Mouse (Mus musculus): Measurements from ENCODE around the gene Aox1.

Aox1 gene

GRCm38 (mm10) chr1:58046721-58047290, 17.1 kb downstream of the Aox1 start:
- no peak for DNase-seq (ENCODE audit: low read depth, low spot score)
- no peaks in the 10 kb centered on the region for H3K27me3 ChIP-seq (ENCODE audit: control insufficient read depth, insufficient read depth, low read length, poor library complexity, severe bottlenecking)
- no peaks in the 10 kb centered on the region for H3K36me3 ChIP-seq (ENCODE audit: control insufficient read depth, insufficient read depth, low read length, poor library complexity, severe bottlenecking)

GRCm38 (mm10) chr1:58049126-58049525, 19.4 kb downstream of the Aox1 start:
- H3K27me3 ChIP-seq (ENCODE audit: control insufficient read depth, insufficient read depth, low read length, poor library complexity, severe bottlenecking), result no peaks in the 10 kb centered on the region
- DNase-seq (ENCODE audit: low read depth, low spot score), result no peak
- no peaks in the 10 kb centered on the region for H3K36me3 ChIP-seq (ENCODE audit: control insufficient read depth, insufficient read depth, low read length, poor library complexity, severe bottlenecking)

DNA sequence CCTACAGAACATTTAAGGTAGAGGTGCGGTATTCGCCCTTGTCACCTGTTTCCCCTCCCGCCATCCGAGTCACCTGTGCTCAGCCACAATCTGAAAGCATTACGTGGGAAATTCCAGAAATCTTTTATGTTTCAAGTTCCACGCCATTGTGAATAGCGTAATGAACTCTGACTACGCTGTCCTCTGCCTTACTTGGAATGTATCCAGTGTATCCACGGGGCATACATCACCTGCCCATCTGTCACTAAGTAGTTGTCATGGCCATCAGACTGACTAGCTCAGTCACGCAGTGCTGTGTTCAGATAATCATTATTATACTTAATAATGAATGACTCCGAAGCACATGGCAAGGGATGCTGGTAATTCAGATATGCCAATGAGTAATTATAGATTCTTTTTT, 25.9 kb downstream of the Aox1 start:
- Histone ChIP-seq H3K36me3 (ENCODE audit: control insufficient read depth, insufficient read depth, low read length, poor library complexity, severe bottlenecking) (no peaks in the 10 kb centered on the region), H3K27me3 (ENCODE audit: control insufficient read depth, insufficient read depth, low read length, poor library complexity, severe bottlenecking) (no peaks in the 10 kb centered on the region)
- no peak for DNase-seq (ENCODE audit: low read depth, low spot score)

DNA sequence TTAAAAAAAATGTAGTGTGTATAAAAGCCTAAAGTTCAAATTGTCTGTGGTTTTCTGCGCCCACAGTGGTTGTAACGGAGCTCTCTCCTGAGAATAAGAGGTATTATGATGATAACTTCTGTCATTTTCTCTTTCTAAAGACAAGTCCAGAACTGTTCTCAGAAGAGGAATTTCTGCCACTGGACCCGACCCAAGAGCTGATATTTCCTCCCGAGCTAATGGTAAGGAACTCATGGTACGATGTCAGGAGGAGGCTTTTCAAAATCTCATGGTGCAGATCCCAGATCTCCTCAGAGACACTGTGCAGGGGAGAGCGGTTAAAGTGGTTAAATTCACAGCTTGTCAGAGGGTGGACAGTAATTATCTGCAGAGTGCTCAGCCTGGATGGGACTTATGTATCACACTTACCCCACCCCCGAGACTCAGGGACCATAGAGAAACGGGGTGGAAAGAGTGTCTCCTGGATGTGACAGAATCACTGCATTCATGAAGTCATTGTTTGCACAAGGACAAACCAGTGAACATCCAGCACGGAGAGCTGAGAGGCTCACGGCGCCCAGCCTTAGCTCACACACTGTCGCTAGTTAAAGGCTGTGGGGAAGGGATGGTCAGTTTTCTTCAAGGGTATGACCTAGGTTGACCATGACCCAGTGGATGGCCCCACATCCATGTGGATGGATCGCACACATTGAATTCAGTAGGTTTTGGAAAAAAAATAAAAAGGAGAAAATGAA, 26.5 kb downstream of the Aox1 start:
- H3K27me3 ChIP-seq (ENCODE audit: control insufficient read depth, insufficient read depth, low read length, poor library complexity, severe bottlenecking), result no peaks in the 10 kb centered on the region
- no peaks in the 10 kb centered on the region for H3K36me3 ChIP-seq (ENCODE audit: control insufficient read depth, insufficient read depth, low read length, poor library complexity, severe bottlenecking)
- no peak for DNase-seq (ENCODE audit: low read depth, low spot score)

DNA sequence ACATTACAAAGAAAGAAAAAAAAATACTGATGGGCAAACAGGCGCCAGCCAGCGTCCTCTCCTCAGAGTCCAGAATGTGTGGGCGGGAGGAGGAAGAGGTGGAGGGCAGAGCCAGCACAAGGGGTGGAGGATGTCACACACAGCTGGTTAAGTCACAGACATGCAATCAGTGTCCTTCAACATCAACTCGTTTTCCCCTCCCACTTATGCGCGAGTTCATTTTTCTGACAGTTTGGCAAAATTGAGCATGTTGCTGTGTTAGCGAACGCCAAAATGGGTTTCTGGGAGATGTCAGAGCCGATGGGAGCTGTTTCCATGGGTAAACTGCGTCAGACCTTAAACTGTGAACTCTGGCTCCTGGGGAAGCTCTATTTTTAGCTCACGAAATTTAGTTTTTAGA, 27.2 kb downstream of the Aox1 start:
- Histone ChIP-seq H3K27me3 (ENCODE audit: control insufficient read depth, insufficient read depth, low read length, poor library complexity, severe bottlenecking) (no peaks in the 10 kb centered on the region), H3K36me3 (ENCODE audit: control insufficient read depth, insufficient read depth, low read length, poor library complexity, severe bottlenecking) (no peaks in the 10 kb centered on the region)
- DNase-seq (ENCODE audit: low read depth, low spot score), result no peak

- H3K27me3 ChIP-seq (ENCODE audit: control insufficient read depth, insufficient read depth, low read length, poor library complexity, severe bottlenecking), result no peaks in the 10 kb centered on the region
- no peak for DNase-seq (ENCODE audit: low read depth, low spot score)
- no peaks in the 10 kb centered on the region for H3K36me3 ChIP-seq (ENCODE audit: control insufficient read depth, insufficient read depth, low read length, poor library complexity, severe bottlenecking)
Measured at GRCm38 (mm10) chr1:58058846-58059245, 29.1 kb downstream of the Aox1 start.

DNA sequence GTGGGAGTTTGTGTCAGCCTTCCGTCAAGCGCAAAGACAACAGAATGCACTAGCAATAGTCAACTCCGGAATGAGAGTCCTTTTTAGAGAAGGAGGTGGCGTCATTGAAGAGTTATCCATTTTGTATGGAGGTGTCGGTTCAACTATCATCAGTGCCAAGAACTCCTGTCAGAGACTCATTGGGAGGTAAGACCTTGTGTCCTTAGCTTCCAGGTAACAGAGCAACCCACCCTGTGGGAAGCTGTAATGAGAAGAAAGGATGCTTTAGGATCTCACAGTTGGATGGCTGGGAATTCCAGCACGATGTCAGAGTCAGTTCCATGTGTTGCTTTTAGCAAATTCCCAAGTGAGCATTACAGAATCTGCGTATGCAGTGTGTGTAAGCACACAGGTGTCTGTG, 32.4 kb downstream of the Aox1 start:
- no peak for DNase-seq (ENCODE audit: low read depth, low spot score)
- Histone ChIP-seq H3K36me3 (ENCODE audit: control insufficient read depth, insufficient read depth, low read length, poor library complexity, severe bottlenecking) (no peaks in the 10 kb centered on the region), H3K27me3 (ENCODE audit: control insufficient read depth, insufficient read depth, low read length, poor library complexity, severe bottlenecking) (no peaks in the 10 kb centered on the region)

DNA sequence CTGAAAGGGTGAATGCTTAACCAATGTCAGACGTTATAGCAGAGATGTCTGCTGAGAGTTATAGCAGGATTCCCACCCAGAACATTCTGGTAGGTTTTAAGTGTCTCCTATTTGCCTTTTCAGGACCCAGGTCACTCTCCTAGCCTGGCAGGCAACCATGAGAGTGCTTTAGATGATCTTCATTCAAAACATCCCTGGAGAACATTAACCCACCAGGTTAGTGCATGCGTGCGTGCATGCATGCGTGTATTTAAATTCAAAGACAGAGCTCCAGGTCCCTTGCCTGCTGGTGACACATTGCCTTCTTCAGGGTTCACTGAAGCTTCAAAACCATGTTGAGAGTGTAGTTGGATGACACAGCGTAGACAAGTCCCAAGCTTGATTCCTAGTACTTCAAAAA, 35.4 kb downstream of the Aox1 start:
- Histone ChIP-seq H3K27me3 (ENCODE audit: control insufficient read depth, insufficient read depth, low read length, poor library complexity, severe bottlenecking) (no peaks in the 10 kb centered on the region), H3K36me3 (ENCODE audit: control insufficient read depth, insufficient read depth, low read length, poor library complexity, severe bottlenecking) (no peaks in the 10 kb centered on the region)
- DNase-seq (ENCODE audit: low read depth, low spot score), result no peak

DNA sequence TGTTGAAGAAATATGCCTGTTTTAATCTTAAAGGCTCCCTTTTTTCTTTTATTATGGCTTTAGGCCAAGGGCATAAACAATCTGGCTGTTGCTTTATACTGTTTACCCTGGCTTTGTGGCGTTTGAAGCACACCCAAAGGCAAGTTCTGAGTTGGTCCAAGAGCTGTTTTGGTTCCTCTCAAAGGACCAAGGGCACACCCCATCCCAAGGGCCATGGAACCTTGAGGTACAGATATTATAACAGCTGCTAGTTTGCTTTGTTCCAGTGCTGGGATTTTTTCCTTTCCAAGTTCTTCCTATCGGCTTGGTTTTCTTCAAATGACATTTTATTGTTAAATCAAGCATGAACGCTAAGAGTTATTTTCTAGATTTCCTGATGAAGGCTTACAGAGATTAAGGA, 35.9 kb downstream of the Aox1 start:
- no peak for DNase-seq (ENCODE audit: low read depth, low spot score)
- no peaks in the 10 kb centered on the region for H3K36me3 ChIP-seq (ENCODE audit: control insufficient read depth, insufficient read depth, low read length, poor library complexity, severe bottlenecking)
- H3K27me3 ChIP-seq (ENCODE audit: control insufficient read depth, insufficient read depth, low read length, poor library complexity, severe bottlenecking), result no peaks in the 10 kb centered on the region

GRCm38 (mm10) chr1:58069181-58069580, 39.5 kb downstream of the Aox1 start:
- DNase-seq (ENCODE audit: low read depth, low spot score), result no peak
- no peaks in the 10 kb centered on the region for H3K36me3 ChIP-seq (ENCODE audit: control insufficient read depth, insufficient read depth, low read length, poor library complexity, severe bottlenecking)
- no peaks in the 10 kb centered on the region for H3K27me3 ChIP-seq (ENCODE audit: control insufficient read depth, insufficient read depth, low read length, poor library complexity, severe bottlenecking)

DNA sequence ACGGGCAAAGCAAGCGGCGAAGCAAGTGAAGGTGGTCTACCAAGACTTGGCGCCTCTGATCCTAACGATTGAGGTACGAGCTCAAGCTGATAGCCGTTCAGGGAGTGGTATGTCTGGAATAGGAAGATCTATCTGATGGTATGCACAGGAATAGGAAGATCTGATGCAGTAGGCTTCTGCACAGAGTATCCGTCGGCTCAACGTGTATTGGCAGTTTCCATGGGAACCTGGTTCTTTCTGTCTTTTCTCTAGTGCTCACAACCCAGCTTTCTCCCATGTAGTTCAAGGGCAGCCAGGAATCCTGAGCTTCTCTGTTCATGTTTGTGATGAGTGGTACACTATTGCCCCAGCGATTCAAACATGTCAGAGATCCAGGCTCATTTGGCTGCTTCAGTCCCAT, 40.4 kb downstream of the Aox1 start:
- Histone ChIP-seq H3K36me3 (ENCODE audit: control insufficient read depth, insufficient read depth, low read length, poor library complexity, severe bottlenecking) (no peaks in the 10 kb centered on the region), H3K27me3 (ENCODE audit: control insufficient read depth, insufficient read depth, low read length, poor library complexity, severe bottlenecking) (no peaks in the 10 kb centered on the region)
- no peak for DNase-seq (ENCODE audit: low read depth, low spot score)

DNA sequence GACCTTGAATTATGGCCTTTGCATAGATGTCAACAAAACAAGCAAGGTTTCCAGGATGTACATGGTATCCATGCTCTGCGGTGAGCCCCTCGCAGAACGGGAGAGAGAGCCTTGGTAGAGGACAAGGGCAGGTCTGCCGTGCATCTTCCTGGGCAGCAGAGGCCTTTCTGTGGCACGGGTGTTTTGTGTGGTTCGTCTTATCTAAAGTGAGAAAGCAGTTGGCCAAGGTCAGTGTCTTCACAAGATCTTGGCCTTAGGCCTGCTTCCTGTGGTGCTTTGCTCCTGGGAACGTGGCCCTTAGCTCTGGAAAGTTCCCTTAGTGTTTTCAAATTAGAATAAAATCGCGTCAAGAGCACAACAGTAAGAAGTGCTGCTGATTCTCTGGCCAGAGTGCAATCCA, 41.3 kb downstream of the Aox1 start:
- H3K36me3 ChIP-seq (ENCODE audit: control insufficient read depth, insufficient read depth, low read length, poor library complexity, severe bottlenecking), result no peaks in the 10 kb centered on the region
- H3K27me3 ChIP-seq (ENCODE audit: control insufficient read depth, insufficient read depth, low read length, poor library complexity, severe bottlenecking), result no peaks in the 10 kb centered on the region
- DNase-seq (ENCODE audit: low read depth, low spot score), result no peak

DNA sequence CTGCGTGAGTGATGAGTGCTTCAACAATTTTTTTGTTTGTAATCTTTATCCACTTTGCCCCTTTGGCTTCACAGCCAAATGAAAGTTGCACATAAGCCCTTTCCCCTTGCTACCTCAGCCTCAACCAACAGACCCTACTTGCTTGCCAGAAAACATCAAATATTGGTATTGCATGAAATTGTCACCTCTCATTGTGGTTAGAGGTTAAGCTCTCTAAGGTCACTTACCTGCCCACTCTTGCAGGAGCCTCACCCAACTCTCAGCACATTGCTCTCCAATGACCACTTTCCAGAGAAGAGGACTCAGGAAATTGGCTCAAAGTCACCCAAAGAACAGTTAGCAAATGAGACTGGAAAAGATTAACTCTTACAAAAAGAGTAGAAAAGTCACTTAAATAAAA, 41.8 kb downstream of the Aox1 start:
- Histone ChIP-seq H3K36me3 (ENCODE audit: control insufficient read depth, insufficient read depth, low read length, poor library complexity, severe bottlenecking) (no peaks in the 10 kb centered on the region), H3K27me3 (ENCODE audit: control insufficient read depth, insufficient read depth, low read length, poor library complexity, severe bottlenecking) (no peaks in the 10 kb centered on the region)
- no peak for DNase-seq (ENCODE audit: low read depth, low spot score)

DNA sequence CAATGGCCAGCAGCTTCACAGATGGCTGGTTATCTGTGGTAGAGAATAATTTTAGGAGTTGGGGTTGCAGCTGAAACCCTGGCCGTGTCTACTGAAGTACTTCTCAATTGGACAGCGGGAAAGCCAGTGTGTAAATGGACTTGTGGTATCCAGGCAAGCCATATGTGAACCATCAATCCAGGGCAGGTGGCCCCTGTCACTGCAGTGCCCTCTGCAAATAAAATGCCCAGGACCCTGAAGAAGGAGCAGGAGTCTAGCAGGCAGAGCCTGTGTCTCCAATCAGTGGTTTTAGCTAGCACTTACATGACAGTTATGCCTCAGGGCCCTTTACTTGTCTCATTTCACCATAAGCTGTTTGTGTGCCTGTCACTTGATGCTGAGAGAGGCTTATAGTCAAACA, 42.7 kb downstream of the Aox1 start:
- DNase-seq (ENCODE audit: low read depth, low spot score), result no peak
- no peaks in the 10 kb centered on the region for H3K36me3 ChIP-seq (ENCODE audit: control insufficient read depth, insufficient read depth, low read length, poor library complexity, severe bottlenecking)
- no peaks in the 10 kb centered on the region for H3K27me3 ChIP-seq (ENCODE audit: control insufficient read depth, insufficient read depth, low read length, poor library complexity, severe bottlenecking)

DNA sequence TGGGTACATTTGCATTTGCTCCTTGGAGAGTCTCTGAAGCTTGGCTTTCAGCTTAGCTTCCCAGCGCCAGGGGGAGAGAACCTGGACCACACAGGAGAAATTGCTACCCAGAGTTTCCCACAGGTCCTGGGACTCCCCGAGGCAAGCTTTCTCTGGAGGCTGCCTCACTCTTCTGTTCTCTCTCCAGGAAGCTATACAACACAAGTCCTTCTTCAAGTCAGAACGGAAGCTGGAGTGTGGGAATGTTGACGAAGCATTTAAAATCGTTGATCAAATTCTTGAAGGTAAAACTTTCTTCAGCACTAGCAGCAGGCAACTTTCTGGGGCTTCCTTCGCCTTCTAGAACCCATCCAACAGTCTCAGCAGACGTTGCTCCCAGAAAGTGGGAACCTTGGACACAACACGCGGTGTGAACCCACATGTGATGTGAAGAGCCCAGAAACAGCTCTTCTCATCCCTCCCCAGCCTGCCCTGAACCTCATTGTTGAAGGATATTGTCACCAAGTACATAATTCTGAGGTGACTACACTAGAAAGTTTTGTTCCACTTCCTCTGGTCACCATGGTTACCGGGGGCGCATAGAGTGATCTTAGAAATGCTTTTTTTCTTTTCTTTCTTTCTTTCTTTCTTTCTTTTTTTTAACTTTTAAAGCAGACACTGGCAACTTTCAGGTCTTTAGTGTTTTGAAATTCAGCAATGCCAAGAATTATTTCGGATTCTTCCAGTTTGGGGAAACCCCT, 43.4 kb downstream of the Aox1 start:
- H3K27me3 ChIP-seq (ENCODE audit: control insufficient read depth, insufficient read depth, low read length, poor library complexity, severe bottlenecking), result no peaks in the 10 kb centered on the region
- no peak for DNase-seq (ENCODE audit: low read depth, low spot score)
- no peaks in the 10 kb centered on the region for H3K36me3 ChIP-seq (ENCODE audit: control insufficient read depth, insufficient read depth, low read length, poor library complexity, severe bottlenecking)

Data from splenic B cell, adult 2 months (primary cell).